Mouse (Mus musculus) stomach, embryonic 14.5 days (tissue): ENCODE data around the gene Plxdc2. TPM values are rescaled to one million over a fixed set of nuclear protein-coding genes. Genes with fewer than 3 reads are reported as not detected.

ENCODE experiments used
- ATAC-seq: fragments of 200-750 bp; cut with Nextera tagmentation; 2 replicates; pipeline ENCODE4 v1.8.0; 2017; ENCODE audit warnings: low read depth, moderate TSS enrichment; ENCODE audit not compliant: insufficient number of reproducible peaks, insufficient read depth, low FRiP score
- H3K27ac ChIP-seq: fragments of 300-500 bp; sonication (generic); 2 replicates; pipeline ENCODE4 v1.5.1; 2014; ENCODE audit warnings: mild to moderate bottlenecking, low read length, moderate library complexity, mixed read lengths
- H3K27me3 ChIP-seq: fragments of 300-500 bp; sonication (generic); 2 replicates; pipeline ENCODE4 v1.6.1; 2014; ENCODE audit warnings: low read length, control low read depth, mixed read lengths; ENCODE audit not compliant: control insufficient read depth, insufficient read depth
- H3K36me3 ChIP-seq: fragments of 300-500 bp; sonication (generic); 2 replicates; pipeline ENCODE4 v1.6.1; 2014; ENCODE audit warnings: mild to moderate bottlenecking, control low read depth, low read length, moderate library complexity, mixed read lengths; ENCODE audit not compliant: control insufficient read depth, insufficient read depth
- H3K4me1 ChIP-seq: fragments of 300-500 bp; sonication (generic); 2 replicates; pipeline ENCODE4 v1.6.1; 2014; ENCODE audit warnings: low read length, control low read depth, mixed read lengths; ENCODE audit not compliant: control insufficient read depth, insufficient read depth
- H3K4me2 ChIP-seq: fragments of 300-500 bp; sonication (generic); replicated peaks from 2 replicates; pipeline ENCODE4 v1.6.1; 2014; ENCODE audit warnings: low read depth, low read length, control low read depth
- H3K4me3 ChIP-seq: fragments of 300-500 bp; sonication (generic); 2 replicates; pipeline ENCODE4 v1.5.1; 2014; ENCODE audit warnings: low read depth, low read length, control low read depth
- H3K9ac ChIP-seq: fragments of 300-500 bp; sonication (generic); replicated peaks from 2 replicates; pipeline ENCODE4 v1.6.1; 2014; ENCODE audit warnings: low read depth, mild to moderate bottlenecking, control low read depth, low read length, moderate library complexity, mixed read lengths
- H3K9me3 ChIP-seq: fragments of 300-500 bp; sonication (generic); 2 replicates; pipeline ENCODE4 v1.6.1; 2016; ENCODE audit warnings: low read depth, low read length, control low read depth; ENCODE audit not compliant: control insufficient read depth
- WGBS: fragments of 180-500 bp; shearing (Covaris S2); extraction: QIAGEN DNeasy Blood & Tissue Kit; methylation state at CpG from one replicate; pipeline ENCODE4 v1.1.7; 2014; 5-methylcytosine and 5-hydroxymethylcytosine counted together
- polyA plus RNA-seq: library from polyadenylated mRNA; unstranded; fragments of >200 nt; fragmentation: Nextera tagmentation; extraction: Ambion mirVana; gene quantifications from 2 replicates; pipeline ENCODE4 v1.2.1, GENCODE M21; 2014

The Plxdc2 gene
- polyA plus RNA-seq, 1 experiment from 2014 or later: 27.8 TPM

DNA sequence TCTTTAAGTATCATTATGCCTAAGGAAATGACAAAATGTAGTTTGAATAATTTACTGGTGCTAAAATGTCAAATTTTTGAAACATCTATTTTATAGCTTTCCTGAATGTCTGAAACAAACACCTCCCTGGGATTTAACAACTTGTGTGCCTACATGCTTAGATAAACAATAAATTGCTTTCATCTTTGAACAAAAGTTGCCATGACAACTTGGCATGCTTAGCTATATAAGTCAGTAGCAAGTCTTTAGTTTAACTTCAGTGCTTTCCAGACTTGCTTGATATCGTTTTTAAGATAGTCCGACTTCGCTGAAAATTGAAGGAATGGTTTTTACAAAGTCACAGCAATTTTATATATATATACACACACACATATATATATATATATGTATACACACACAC lies 189.1 kb downstream of the Plxdc2 start:
- H3K9me3 ChIP-seq: no peaks in the 10 kb centered on the region
- ATAC-seq: no peak
- H3K9ac ChIP-seq: no peak overlapping the region
- H3K27me3 ChIP-seq: no peaks in the 10 kb centered on the region
- no peaks in the 10 kb centered on the region for H3K36me3 ChIP-seq
- WGBS: 83% methylated on average over 3 of the region's 3 CpGs
- no peak overlapping the region for H3K4me2 ChIP-seq
- H3K4me3 ChIP-seq: no peak overlapping the region
- no peaks in the 10 kb centered on the region for H3K4me1 ChIP-seq
- no peak overlapping the region for H3K27ac ChIP-seq

GRCm38 (mm10) chr2:16559287-16559686 lies 203.2 kb downstream of the Plxdc2 start:
- no peak overlapping the region for H3K27ac ChIP-seq
- H3K4me1 ChIP-seq: no peaks in the 10 kb centered on the region
- no peaks in the 10 kb centered on the region for H3K36me3 ChIP-seq
- ATAC-seq: no peak
- H3K27me3 ChIP-seq: no peaks in the 10 kb centered on the region
- H3K9ac ChIP-seq: no peak overlapping the region
- no peak overlapping the region for H3K4me3 ChIP-seq
- WGBS: 74% methylated on average over 4 of the region's 4 CpGs
- no peaks in the 10 kb centered on the region for H3K9me3 ChIP-seq
- H3K4me2 ChIP-seq: no peak overlapping the region

DNA sequence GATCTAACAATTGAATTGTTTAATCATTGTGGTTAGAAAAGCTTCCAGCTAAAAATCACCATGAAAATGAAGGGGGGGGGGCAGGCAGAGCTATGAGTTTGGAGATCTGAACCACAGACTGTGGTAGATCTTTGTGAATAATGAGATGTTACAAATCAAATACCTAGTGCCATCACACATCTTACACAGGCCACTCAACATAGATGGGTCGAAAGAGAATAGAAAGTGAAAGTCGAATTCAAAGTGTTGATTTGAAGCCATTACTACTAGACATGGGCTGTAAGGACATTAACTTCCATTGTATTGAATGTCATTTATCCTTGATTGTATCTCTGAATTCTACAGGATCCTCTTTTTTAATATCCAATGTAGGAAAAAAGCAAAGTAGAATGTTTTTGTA lies 212.2 kb downstream of the Plxdc2 start:
- no peaks in the 10 kb centered on the region for H3K4me1 ChIP-seq
- H3K4me3 ChIP-seq: no peak overlapping the region
- H3K27me3 ChIP-seq: no peaks in the 10 kb centered on the region
- no peak overlapping the region for H3K4me2 ChIP-seq
- no peak for ATAC-seq
- 94% methylated on average over 2 of the region's 2 CpGs for WGBS
- H3K9ac ChIP-seq: no peak overlapping the region
- no peak overlapping the region for H3K27ac ChIP-seq
- no peaks in the 10 kb centered on the region for H3K36me3 ChIP-seq
- no peaks in the 10 kb centered on the region for H3K9me3 ChIP-seq

- H3K4me1 ChIP-seq: no peaks in the 10 kb centered on the region
- H3K9me3 ChIP-seq: no peaks in the 10 kb centered on the region
- no peak overlapping the region for H3K9ac ChIP-seq
- 88% methylated on average over 13 of the region's 13 CpGs for WGBS
- H3K4me3 ChIP-seq: no peak overlapping the region
- no peaks in the 10 kb centered on the region for H3K27me3 ChIP-seq
- H3K36me3 ChIP-seq: no peaks in the 10 kb centered on the region
- ATAC-seq: no peak
- H3K4me2 ChIP-seq: no peak overlapping the region
- no peak overlapping the region for H3K27ac ChIP-seq
Observed at GRCm38 (mm10) chr2:16571169-16571751, 215.2 kb downstream of the Plxdc2 start.

GRCm38 (mm10) chr2:16576566-16576965 lies 220.5 kb downstream of the Plxdc2 start:
- no peak overlapping the region for H3K4me2 ChIP-seq
- H3K4me1 ChIP-seq: no peaks in the 10 kb centered on the region
- H3K27ac ChIP-seq: no peak overlapping the region
- H3K4me3 ChIP-seq: no peak overlapping the region
- no peaks in the 10 kb centered on the region for H3K36me3 ChIP-seq
- H3K9me3 ChIP-seq: no peaks in the 10 kb centered on the region
- ATAC-seq: no peak
- H3K9ac ChIP-seq: no peak overlapping the region
- no peaks in the 10 kb centered on the region for H3K27me3 ChIP-seq

DNA sequence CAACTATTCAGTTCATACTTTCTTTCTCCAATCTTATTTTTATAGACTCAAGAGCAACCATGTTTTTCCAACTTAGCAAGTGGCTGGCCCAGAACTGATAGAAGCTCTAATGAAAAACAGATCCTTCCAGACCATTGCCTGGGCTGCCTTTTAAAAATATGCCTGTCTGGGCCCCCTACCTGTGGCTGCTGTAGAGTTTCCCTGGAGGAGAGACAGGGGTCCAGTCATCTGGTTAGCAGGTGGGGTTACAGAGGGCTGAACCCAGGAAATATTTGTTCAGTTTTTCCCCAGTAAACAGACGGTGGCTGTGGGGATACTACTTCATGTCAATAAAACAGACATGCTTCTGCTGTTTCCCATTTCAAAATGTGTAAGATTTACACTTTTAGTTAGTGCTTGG lies 222.0 kb downstream of the Plxdc2 start:
- ATAC-seq: no peak
- Histone ChIP-seq H3K36me3 (no peaks in the 10 kb centered on the region), H3K9me3 (no peaks in the 10 kb centered on the region), H3K4me3 (no peak overlapping the region), H3K27me3 (no peaks in the 10 kb centered on the region), H3K4me2 (no peak overlapping the region), H3K9ac (no peak overlapping the region), H3K4me1 (no peaks in the 10 kb centered on the region), H3K27ac (no peak overlapping the region)
- WGBS: 50% methylated on average over 1 of the region's 1 CpGs

- no peaks in the 10 kb centered on the region for H3K27me3 ChIP-seq
- no peak overlapping the region for H3K4me2 ChIP-seq
- no peak overlapping the region for H3K9ac ChIP-seq
- no peaks in the 10 kb centered on the region for H3K9me3 ChIP-seq
- no peak overlapping the region for H3K4me3 ChIP-seq
- no peak for ATAC-seq
- H3K27ac ChIP-seq: no peak overlapping the region
- H3K36me3 ChIP-seq: no peaks in the 10 kb centered on the region
- no peaks in the 10 kb centered on the region for H3K4me1 ChIP-seq
Observed at GRCm38 (mm10) chr2:16588546-16588945, 232.4 kb downstream of the Plxdc2 start.

DNA sequence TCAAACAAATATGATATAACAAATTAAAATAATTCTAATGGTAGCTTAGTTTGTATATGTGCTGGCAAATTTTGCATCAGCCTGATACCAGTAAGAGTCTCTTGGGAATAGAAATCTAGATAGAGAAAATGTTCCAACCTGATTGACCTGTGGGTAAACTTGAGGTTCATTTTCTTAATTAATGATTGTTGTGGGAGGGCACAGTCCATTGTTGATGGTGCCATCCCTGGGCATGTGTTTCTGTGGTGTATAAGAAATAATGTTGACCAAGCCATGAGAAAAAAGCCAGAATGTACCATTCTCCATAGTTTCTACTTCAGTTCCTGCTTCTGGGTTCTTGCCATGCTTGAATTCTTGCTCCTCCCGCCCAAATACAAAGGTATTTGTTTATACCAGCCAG lies 239.3 kb downstream of the Plxdc2 start:
- Histone ChIP-seq H3K36me3 (no peaks in the 10 kb centered on the region), H3K9ac (no peak overlapping the region), H3K4me2 (no peak overlapping the region), H3K27ac (no peak overlapping the region), H3K4me3 (no peak overlapping the region), H3K4me1 (no peaks in the 10 kb centered on the region), H3K27me3 (no peaks in the 10 kb centered on the region), H3K9me3 (no peaks in the 10 kb centered on the region)
- ATAC-seq: no peak
- WGBS: 48% methylated on average over 1 of the region's 1 CpGs

DNA sequence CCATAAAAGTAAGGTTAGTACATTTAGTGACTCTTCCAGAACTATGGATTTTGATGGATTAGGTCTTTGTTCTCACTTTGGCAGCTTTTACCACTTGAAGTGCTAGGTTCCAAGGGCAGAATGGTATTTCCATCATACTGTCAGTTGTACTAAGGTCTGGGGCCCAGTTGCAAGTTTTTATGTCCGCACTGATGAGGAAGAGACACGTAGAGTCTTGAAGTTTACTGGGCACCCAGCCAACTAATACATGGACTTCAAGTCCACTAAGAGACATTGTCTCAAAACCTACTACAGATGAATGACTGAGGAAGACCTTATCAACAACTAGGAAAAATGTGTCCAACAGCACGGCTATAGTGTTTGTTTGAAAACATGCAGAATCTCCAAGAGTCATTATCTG lies 242.1 kb downstream of the Plxdc2 start:
- no peaks in the 10 kb centered on the region for H3K36me3 ChIP-seq
- H3K4me1 ChIP-seq: no peaks in the 10 kb centered on the region
- no peak overlapping the region for H3K4me3 ChIP-seq
- no peak for ATAC-seq
- H3K9me3 ChIP-seq: no peaks in the 10 kb centered on the region
- no peaks in the 10 kb centered on the region for H3K27me3 ChIP-seq
- H3K9ac ChIP-seq: no peak overlapping the region
- no peak overlapping the region for H3K27ac ChIP-seq
- 51% methylated on average over 3 of the region's 3 CpGs for WGBS
- no peak overlapping the region for H3K4me2 ChIP-seq
